Mouse (Mus musculus) liver, postnatal 0 days (tissue): ENCODE measurements at regions not wholly inside any gene's neighbourhood (a gene's known extent, or its start where the extent isn't known, plus 50 kb on each side); places are given as distances from the start of the nearest gene placed in this dataset.

Experiments
- ATAC-seq: fragments of 200-750 bp; cut with Nextera tagmentation; 2 replicates; pipeline ENCODE4 v1.8.0; 2017; ENCODE audit warnings: mild to moderate bottlenecking, moderate library complexity
- DNase-seq: peaks from one replicate; pipeline ENCODE4 v3.0.0-alpha.2; 2016
- H3K27ac ChIP-seq: fragments of 300-500 bp; sonication (generic); 2 replicates; pipeline ENCODE4 v1.5.1; 2014; ENCODE audit warnings: antibody characterized with exemption, moderate library complexity, mild to moderate bottlenecking, low read depth
- H3K27me3 ChIP-seq: fragments of 300-500 bp; sonication (generic); 2 replicates; pipeline ENCODE4 v1.6.1; 2014; ENCODE audit warnings: low read length, control low read depth, mixed read lengths; ENCODE audit not compliant: insufficient read depth
- H3K36me3 ChIP-seq: fragments of 300-500 bp; sonication (generic); replicated peaks from 2 replicates; pipeline ENCODE4 v1.6.1; 2014; ENCODE audit warnings: mild to moderate bottlenecking, control low read depth, low read length, moderate library complexity, mixed read lengths; ENCODE audit not compliant: insufficient read depth
- H3K4me1 ChIP-seq: fragments of 300-500 bp; sonication (generic); 2 replicates; pipeline ENCODE4 v1.6.1; 2014; ENCODE audit warnings: antibody characterized with exemption, mild to moderate bottlenecking, control low read depth; ENCODE audit not compliant: insufficient read depth
- H3K4me2 ChIP-seq: fragments of 300-500 bp; sonication (generic); 2 replicates; pipeline ENCODE4 v1.6.1; 2014; ENCODE audit warnings: low read depth, mild to moderate bottlenecking, low read length, moderate library complexity, mixed read lengths
- H3K4me3 ChIP-seq: fragments of 300-500 bp; sonication (generic); 2 replicates; pipeline ENCODE4 v1.5.1; 2014; ENCODE audit warnings: low read depth, low read length
- H3K9ac ChIP-seq: fragments of 300-500 bp; sonication (generic); replicated peaks from 2 replicates; pipeline ENCODE4 v1.6.1; 2014; ENCODE audit warnings: mild to moderate bottlenecking, moderate library complexity
- H3K9me3 ChIP-seq: fragments of 300-500 bp; sonication (generic); 2 replicates; pipeline ENCODE4 v1.6.1; 2016; ENCODE audit warnings: mild to moderate bottlenecking, control low read depth, low read length, mixed read lengths
- CTCF ChIP-seq: sonication (generic); IDR thresholded peaks from 2 replicates; pipeline ENCODE4 v1.5.1; 2016; ENCODE audit warnings: antibody characterized with exemption, low read depth
- EP300 ChIP-seq: IDR thresholded peaks from 2 replicates; pipeline ENCODE4 v1.6.1; 2016; ENCODE audit warnings: antibody characterized with exemption, low read depth, mild to moderate bottlenecking
- WGBS: fragments of 180-500 bp; shearing (Covaris S2); extraction: QIAGEN DNeasy Blood & Tissue Kit; methylation state at CpG from one replicate; pipeline ENCODE4 v1.1.7; 2014; ENCODE audit not compliant: insufficient replicate concordance; 5-methylcytosine and 5-hydroxymethylcytosine counted together

DNA sequence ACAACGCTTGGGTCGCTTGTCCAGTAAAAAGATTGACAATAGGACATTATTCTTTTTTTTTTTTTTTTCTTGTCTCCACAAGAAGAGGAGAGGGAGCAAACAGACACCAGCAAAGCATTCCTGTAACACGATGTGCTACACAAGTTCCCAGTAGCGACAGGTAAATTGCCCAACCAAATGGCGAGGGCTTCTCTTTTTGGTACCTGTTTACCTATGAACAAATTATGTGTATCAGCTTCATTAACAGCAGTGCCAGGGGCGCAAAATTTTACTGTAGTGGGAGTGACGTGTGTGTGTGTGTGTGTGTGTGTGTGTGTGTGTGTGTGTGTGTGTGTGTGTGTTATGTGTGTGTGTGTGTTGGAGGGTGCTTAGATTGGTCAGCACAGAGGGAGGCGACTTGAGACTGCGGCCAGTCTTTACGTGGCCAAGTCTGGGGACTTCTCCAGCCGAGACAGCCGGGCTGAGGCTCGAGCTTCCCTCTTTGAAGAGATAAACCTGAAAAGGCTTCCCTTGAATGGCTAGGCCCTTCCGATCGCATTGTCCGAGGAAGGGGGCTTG lies 226.4 kb downstream of the Mef2c start:
- Histone ChIP-seq H3K36me3 (no peaks in the 10 kb centered on the region), H3K4me1 (peaks cover 16% of the 10 kb centered on the region; the same call in 1 of the 2 replicates), H3K4me3 (peak overlapping the region; percentile 55), H3K4me2 (peak overlapping the region; percentile 86), H3K27ac (no peak overlapping the region), H3K27me3 (peaks cover 92% of the 10 kb centered on the region), H3K9ac (no peak overlapping the region), H3K9me3 (no peaks in the 10 kb centered on the region)
- no peak for TF ChIP-seq CTCF
- no peak for TF ChIP-seq EP300
- 2% methylated on average over 15 of the region's 16 CpGs for WGBS
- ATAC-seq = no peak
- no peak for DNase-seq

DNA sequence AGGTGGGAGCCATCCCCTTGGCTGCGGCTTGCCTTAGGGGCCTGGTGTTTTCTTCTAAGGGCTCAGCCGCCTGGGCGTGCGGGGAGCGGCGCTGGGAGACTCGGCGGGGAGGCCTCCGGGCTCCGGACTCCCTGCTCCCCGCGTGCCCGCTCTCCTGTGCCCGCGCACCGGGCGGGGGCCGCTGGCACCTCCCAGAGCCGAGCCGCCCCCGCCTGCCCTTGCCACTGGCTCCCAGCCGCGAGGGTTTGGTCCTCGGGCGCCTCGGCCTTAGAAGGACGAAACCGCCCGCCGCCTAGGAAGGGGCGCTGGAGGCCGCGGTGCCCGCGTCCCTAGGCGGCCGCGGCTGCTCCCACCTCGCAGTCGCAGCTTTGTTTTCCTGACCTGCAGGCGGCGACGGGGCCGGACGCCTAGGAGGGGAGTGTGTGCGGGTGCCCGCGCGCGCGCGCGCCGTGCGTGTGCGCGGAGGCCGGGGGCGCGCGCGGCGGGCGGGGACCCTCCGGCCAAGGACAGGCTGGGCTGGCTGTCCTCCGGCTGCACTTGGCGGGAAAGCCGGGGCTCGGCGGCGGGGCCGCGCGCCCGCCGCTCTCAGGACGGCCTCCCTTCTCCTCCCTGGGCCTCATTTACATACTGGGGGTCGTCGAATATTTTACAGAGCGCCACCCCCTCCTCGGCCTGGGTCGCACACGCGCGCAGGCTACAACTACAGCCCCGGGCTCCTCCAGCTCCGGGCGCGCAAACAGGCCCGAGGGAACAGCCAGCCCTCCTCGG lies 227.1 kb downstream of the Mef2c start:
- DNase-seq (peak; percentile 27), ATAC-seq (peak; percentile 55)
- Histone ChIP-seq H3K4me1 (peaks cover 16% of the 10 kb centered on the region; the same call in 1 of the 2 replicates), H3K9ac (no peak overlapping the region), H3K4me2 (peak overlapping the region; percentile 86), H3K27me3 (peaks cover 92% of the 10 kb centered on the region), H3K4me3 (peak overlapping the region; percentile 55), H3K9me3 (no peaks in the 10 kb centered on the region), H3K27ac (no peak overlapping the region), H3K36me3 (no peaks in the 10 kb centered on the region)
- no peak for TF ChIP-seq EP300
- TF ChIP-seq CTCF = no peak
- WGBS = 2% methylated on average over 51 of the region's 91 CpGs

DNA sequence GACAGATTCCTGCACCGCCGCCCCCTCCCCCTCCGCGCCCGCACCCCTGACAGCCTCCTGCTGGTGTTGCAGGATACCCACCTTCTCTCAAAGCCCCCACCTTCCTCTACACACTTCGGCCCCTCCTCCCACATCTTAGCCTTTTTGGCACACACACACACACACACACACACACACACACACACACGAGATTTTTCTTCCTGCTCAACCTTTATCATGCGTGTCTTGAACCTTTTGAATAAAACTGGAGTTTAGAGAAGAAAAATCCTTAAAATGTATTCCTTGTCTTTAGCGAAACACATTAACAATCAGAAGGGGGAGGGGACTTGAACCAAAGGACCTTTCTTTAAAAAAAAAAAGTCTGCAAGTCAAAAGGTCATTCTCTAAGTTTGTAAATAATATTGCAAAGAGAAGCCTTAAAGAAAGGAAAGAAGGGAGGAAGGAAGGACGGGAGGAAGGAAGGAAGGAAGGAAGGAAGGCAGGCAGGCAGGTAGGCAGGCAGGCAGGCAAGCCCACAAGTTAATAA lies 227.7 kb downstream of the Mef2c start:
- Histone ChIP-seq H3K36me3 (no peaks in the 10 kb centered on the region), H3K4me1 (peaks cover 16% of the 10 kb centered on the region; the same call in 1 of the 2 replicates), H3K9ac (no peak overlapping the region), H3K27ac (no peak overlapping the region), H3K4me3 (peak overlapping the region; percentile 55), H3K27me3 (peaks cover 90% of the 10 kb centered on the region), H3K9me3 (no peaks in the 10 kb centered on the region), H3K4me2 (peak overlapping the region; percentile 86)
- no peak for DNase-seq
- 1% methylated on average over 10 of the region's 10 CpGs for WGBS
- ATAC-seq = no peak
- TF ChIP-seq CTCF (no peak), EP300 (no peak)

GRCm38 (mm10) chr13:83732283-83733121 lies 228.7 kb downstream of the Mef2c start:
- ATAC-seq (no peak), DNase-seq (peak; percentile 22)
- 0 out of 2 replicates have a peak overlapping the region, but pooled peaks have one; percentile 23 for H3K4me2 ChIP-seq
- peaks cover 14% of the 10 kb centered on the region; the same call in 1 of the 2 replicates for H3K4me1 ChIP-seq
- no peaks in the 10 kb centered on the region for H3K36me3 ChIP-seq
- H3K4me3 ChIP-seq = no peak overlapping the region
- 3% methylated on average over 30 of the region's 31 CpGs for WGBS
- H3K9me3 ChIP-seq = no peaks in the 10 kb centered on the region
- no peak overlapping the region for H3K27ac ChIP-seq
- no peak for TF ChIP-seq EP300
- no peak for TF ChIP-seq CTCF
- no peak overlapping the region for H3K9ac ChIP-seq
- H3K27me3 ChIP-seq = peaks cover 86% of the 10 kb centered on the region

- TF ChIP-seq EP300 = no peak
- peak overlapping the region; percentile 36; the same call in 1 of the 2 replicates for H3K4me2 ChIP-seq
- H3K9ac ChIP-seq = no peak overlapping the region
- 4% methylated on average over 24 of the region's 24 CpGs for WGBS
- peaks cover 14% of the 10 kb centered on the region; the same call in 1 of the 2 replicates for H3K4me1 ChIP-seq
- H3K27ac ChIP-seq = no peak overlapping the region
- peak overlapping the region; percentile 17 for H3K4me3 ChIP-seq
- ATAC-seq (no peak), DNase-seq (no peak)
- H3K36me3 ChIP-seq = no peaks in the 10 kb centered on the region
- H3K27me3 ChIP-seq = peaks cover 86% of the 10 kb centered on the region
- H3K9me3 ChIP-seq = no peaks in the 10 kb centered on the region
Measured at GRCm38 (mm10) chr13:83733231-83733990, 229.6 kb downstream of the Mef2c start.
